24 mouse cellular contexts compared by ENCODE assay signal in genomic region chr9:85487915-85488314, GRCm38 (mm10).
A peak's percentile ranks its signal among the peaks of the same experiment; 100 is the strongest.
DNase-seq lines count a peak whose midpoint lies in the region; ATAC-seq lines count a peak whose summit lies in the region.
"Had no signal": no experiment of that assay in that cellular context is flagged by ENCODE, and none has a peak within 500 bp of the region (broad histone marks: within the 10 kb centered on the region; RNA-seq: fewer than 3 reads in every experiment).

No protein-coding gene starts in this region.

- H3K9me3 ChIP-seq in forebrain, embryonic 12.5 days = no peaks in the 10 kb centered on the region
- H3K9me3 ChIP-seq in forebrain, embryonic 16.5 days (ENCODE audit: control insufficient read depth, low read length) = no peaks in the 10 kb centered on the region
- no peaks in the 10 kb centered on the region for H3K9me3 ChIP-seq in neural tube, embryonic 12.5 days
- H3K9me3 ChIP-seq in midbrain, embryonic 16.5 days (replicated peaks; ENCODE audit: control insufficient read depth, low read length, poor library complexity, severe bottlenecking) = no peaks in the 10 kb centered on the region
- no peaks in the 10 kb centered on the region for H3K9me3 ChIP-seq in kidney, embryonic 14.5 days (ENCODE audit: control insufficient read depth, low read length)
- H3K9me3 ChIP-seq: limb, embryonic 15.5 days had no signal

- peaks cover 38% of the 10 kb centered on the region for H3K27me3 ChIP-seq in forebrain, embryonic 12.5 days
- no peaks in the 10 kb centered on the region for H3K27me3 ChIP-seq in forebrain, embryonic 16.5 days (replicated peaks; ENCODE audit: control insufficient read depth, insufficient read depth, low read length)
- no peaks in the 10 kb centered on the region for H3K27me3 ChIP-seq in neural tube, embryonic 12.5 days (replicated peaks)
- H3K27me3 ChIP-seq in midbrain, embryonic 16.5 days (ENCODE audit: control insufficient read depth, insufficient read depth, low read depth, low read length) = no peaks in the 10 kb centered on the region
- H3K27me3 ChIP-seq in kidney, embryonic 14.5 days (ENCODE audit: control insufficient read depth, insufficient read depth, low read length) = no peaks in the 10 kb centered on the region
- H3K27me3 ChIP-seq: limb, embryonic 15.5 days had no signal

- DNase-seq in neural tube, embryonic 10.5 days (ENCODE audit: extremely low spot score, low spot score) = no peak
- DNase-seq in retina, postnatal 1 day = peak; percentile 33
- DNase-seq: adrenal gland, postnatal 36 days; cerebellum, adult 11-12 months; cerebellum, postnatal 14 days; kidney, adult 18-20 months; kidney, postnatal 10 days; left cerebral cortex, postnatal 4 days; lung, embryonic 14.5 days; thymus, adult 2 months; thymus, postnatal 4 days had no signal

- H3K4me2 ChIP-seq in forebrain, embryonic 12.5 days = no peak overlapping the region
- H3K4me2 ChIP-seq in forebrain, embryonic 16.5 days (ENCODE audit: low read length) = no peak overlapping the region
- H3K4me2 ChIP-seq in neural tube, embryonic 12.5 days (replicated peaks) = no peak overlapping the region
- no peak overlapping the region for H3K4me2 ChIP-seq in midbrain, embryonic 16.5 days (ENCODE audit: low read length)
- H3K4me2 ChIP-seq in kidney, embryonic 14.5 days (replicated peaks; ENCODE audit: low read depth, low read length) = no peak overlapping the region
- H3K4me2 ChIP-seq: limb, embryonic 15.5 days; lung, embryonic 14.5 days had no signal

- H3K9ac ChIP-seq in forebrain, embryonic 12.5 days = no peak overlapping the region
- no peak overlapping the region for H3K9ac ChIP-seq in forebrain, embryonic 16.5 days (replicated peaks; ENCODE audit: low read depth, low read length)
- no peak overlapping the region for H3K9ac ChIP-seq in neural tube, embryonic 12.5 days
- H3K9ac ChIP-seq in midbrain, embryonic 16.5 days (ENCODE audit: low read depth, low read length) = no peak overlapping the region
- no peak overlapping the region for H3K9ac ChIP-seq in kidney, embryonic 14.5 days (ENCODE audit: low read depth, low read length)
- H3K9ac ChIP-seq: limb, embryonic 15.5 days; liver, embryonic 14.5 days; lung, embryonic 14.5 days had no signal

- peaks cover 6% of the 10 kb centered on the region for H3K4me1 ChIP-seq in forebrain, embryonic 12.5 days
- H3K4me1 ChIP-seq in forebrain, embryonic 16.5 days (replicated peaks; ENCODE audit: control insufficient read depth, insufficient read depth, low read length) = peaks cover 5% of the 10 kb centered on the region; the same call in 1 of the 2 replicates
- H3K4me1 ChIP-seq in neural tube, embryonic 12.5 days = no peaks in the 10 kb centered on the region
- peaks cover 11% of the 10 kb centered on the region for H3K4me1 ChIP-seq in midbrain, embryonic 16.5 days (ENCODE audit: control insufficient read depth, insufficient read depth, low read length)
- no peaks in the 10 kb centered on the region for H3K4me1 ChIP-seq in kidney, embryonic 14.5 days (ENCODE audit: control insufficient read depth, insufficient read depth, low read length)
- H3K4me1 ChIP-seq: limb, embryonic 15.5 days had no signal

- ATAC-seq in forebrain, embryonic 12.5 days (ENCODE audit: low FRiP score) = peak; percentile 66
- no peak for ATAC-seq in forebrain, embryonic 16.5 days
- ATAC-seq in neural tube, embryonic 12.5 days (ENCODE audit: low FRiP score, low read depth) = 0 out of 2 replicates have a peak, but pooled peaks have one; percentile 21
- ATAC-seq in midbrain, embryonic 16.5 days = peak; percentile 92
- no peak for ATAC-seq in kidney, embryonic 14.5 days (ENCODE audit: low FRiP score, low TSS enrichment)
- no peak for ATAC-seq in CD4-positive, CD25-positive, alpha-beta regulatory T cell, adult 4 months
- ATAC-seq: inflammation-experienced regulatory T-cells, adult 6 months had no signal

- no peak overlapping the region for H3K27ac ChIP-seq in forebrain, embryonic 12.5 days
- no peak overlapping the region for H3K27ac ChIP-seq in forebrain, embryonic 16.5 days (ENCODE audit: low read length)
- no peak overlapping the region for H3K27ac ChIP-seq in neural tube, embryonic 12.5 days
- H3K27ac ChIP-seq in midbrain, embryonic 16.5 days (ENCODE audit: low read length) = peak overlapping the region; percentile 54; the same call in 1 of the 2 replicates
- H3K27ac ChIP-seq in kidney, embryonic 14.5 days (ENCODE audit: low read depth, low read length) = no peak overlapping the region
- H3K27ac ChIP-seq: left cerebral cortex, adult 2 months; limb, embryonic 15.5 days; liver, embryonic 14.5 days; macrophage; stomach, postnatal 0 days had no signal

- H3K36me3 ChIP-seq in forebrain, embryonic 12.5 days (replicated peaks) = no peaks in the 10 kb centered on the region
- no peaks in the 10 kb centered on the region for H3K36me3 ChIP-seq in forebrain, embryonic 16.5 days (ENCODE audit: control insufficient read depth, insufficient read depth)
- no peaks in the 10 kb centered on the region for H3K36me3 ChIP-seq in neural tube, embryonic 12.5 days
- no peaks in the 10 kb centered on the region for H3K36me3 ChIP-seq in midbrain, embryonic 16.5 days (ENCODE audit: control insufficient read depth, insufficient read depth, low read length)
- no peaks in the 10 kb centered on the region for H3K36me3 ChIP-seq in kidney, embryonic 14.5 days (ENCODE audit: control insufficient read depth, insufficient read depth, low read length)
- H3K36me3 ChIP-seq: limb, embryonic 15.5 days had no signal

- WGBS in forebrain, embryonic 12.5 days = 22% methylated on average over 2 of the region's 2 CpGs
- WGBS in forebrain, embryonic 16.5 days = 18% methylated on average over 2 of the region's 2 CpGs
- WGBS in neural tube, embryonic 12.5 days = 41% methylated on average over 2 of the region's 2 CpGs
- WGBS in midbrain, embryonic 16.5 days = 20% methylated on average over 2 of the region's 2 CpGs
- 59% methylated on average over 2 of the region's 2 CpGs for WGBS in kidney, embryonic 14.5 days

- no peak overlapping the region for H3K4me3 ChIP-seq in forebrain, embryonic 12.5 days (replicated peaks)
- H3K4me3 ChIP-seq in forebrain, embryonic 16.5 days (replicated peaks; ENCODE audit: low read length) = no peak overlapping the region
- no peak overlapping the region for H3K4me3 ChIP-seq in neural tube, embryonic 12.5 days
- no peak overlapping the region for H3K4me3 ChIP-seq in midbrain, embryonic 16.5 days (ENCODE audit: low read depth, low read length)
- no peak overlapping the region for H3K4me3 ChIP-seq in kidney, embryonic 14.5 days (ENCODE audit: low read length)
- H3K4me3 ChIP-seq: left cerebral cortex, adult 2 months; limb, embryonic 15.5 days; myocyte had no signal

Comparison
In these comparisons a context has a peak if more than half of its experiments do, and no peak if none do; other contexts are left out.
1. ATAC-seq: peak in forebrain, embryonic 12.5 days (single experiment), neural tube, embryonic 12.5 days (single experiment) and midbrain, embryonic 16.5 days (single experiment); none in forebrain, embryonic 16.5 days (single experiment), kidney, embryonic 14.5 days (single experiment) and CD4-positive, CD25-positive, alpha-beta regulatory T cell, adult 4 months (single experiment).